Mouse (Mus musculus): Measurements from ENCODE around the gene Defb25. TPM values are rescaled to one million over a fixed set of nuclear protein-coding genes. Genes with fewer than 3 reads are reported as not detected.

Defb25 gene
- total RNA-seq, 2 experiments from 2014 or later = not detected

DNA sequence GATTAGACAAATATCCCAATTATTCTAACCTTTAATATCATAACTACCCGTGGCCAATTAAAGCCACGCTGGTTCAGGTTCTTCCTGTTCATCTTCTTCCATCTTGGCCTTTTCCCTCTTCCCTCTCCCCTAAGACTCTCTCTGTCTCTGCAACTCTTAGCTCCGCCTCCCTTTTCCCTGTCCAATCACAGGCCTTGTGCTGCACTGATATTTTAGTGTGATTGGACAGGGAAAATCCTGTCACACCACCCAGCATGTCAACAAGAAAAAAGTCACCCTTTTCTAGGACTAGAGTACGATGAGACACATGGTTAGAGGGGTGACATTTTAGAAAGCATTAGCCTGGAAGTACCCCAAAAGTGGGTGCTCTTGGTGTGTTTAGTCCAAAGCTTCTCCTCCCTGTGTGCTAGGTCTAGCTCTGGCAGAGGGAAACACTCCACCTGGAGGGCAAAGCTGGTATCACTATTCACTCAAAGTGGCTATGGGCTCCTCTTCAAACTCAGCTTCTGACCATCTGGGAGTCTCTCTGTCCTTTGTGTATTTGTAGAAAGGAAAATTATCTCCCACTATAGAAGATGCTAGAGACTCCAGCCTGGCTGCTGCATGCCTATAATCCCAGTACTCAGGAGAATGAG, 35.8 kb downstream of the Defb25 start:
- no peak for ATAC-seq (replicated peaks; ENCODE audit: low FRiP score, poor library complexity, severe bottlenecking)

DNA sequence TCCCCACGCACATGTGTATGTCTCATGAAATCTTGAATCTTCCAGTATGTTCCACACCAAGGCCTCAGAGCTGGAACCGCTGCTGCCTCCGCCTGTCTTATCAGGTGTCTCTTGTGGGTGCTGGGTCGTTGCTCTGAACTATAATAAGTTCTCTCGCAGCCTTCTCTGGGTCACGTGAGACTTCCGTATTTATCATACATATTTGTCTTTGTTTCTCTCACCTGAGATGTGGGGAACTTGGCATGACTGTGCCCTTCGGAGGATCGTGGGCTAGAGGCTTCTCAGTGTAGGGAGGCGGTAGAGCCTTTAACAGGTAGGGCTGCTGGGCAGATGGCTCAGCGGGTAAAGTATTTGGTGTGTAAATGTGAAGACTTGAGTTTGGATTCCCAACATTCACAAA, 42.2 kb downstream of the Defb25 start:
- no peak for ATAC-seq (replicated peaks; ENCODE audit: low FRiP score, poor library complexity, severe bottlenecking)

DNA sequence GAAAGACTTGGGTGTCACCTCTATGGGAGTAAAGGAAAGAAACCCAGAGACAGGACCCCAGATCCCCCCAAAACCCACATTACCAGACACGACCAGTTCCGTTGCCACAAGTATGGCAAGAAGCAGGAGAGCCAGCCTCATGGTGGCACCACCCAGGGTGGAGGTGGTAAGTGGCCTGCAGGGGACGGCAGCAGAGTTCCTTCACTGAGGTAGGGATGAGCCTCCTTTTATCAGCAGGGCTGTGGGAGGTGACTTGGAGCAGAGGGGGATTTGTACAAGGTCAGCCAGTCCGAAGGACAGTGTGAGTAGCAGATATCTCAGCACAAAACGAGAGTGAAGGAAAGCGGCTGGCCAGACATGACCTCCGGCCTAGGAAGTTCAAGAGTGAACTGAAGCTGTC, 42.7 kb downstream of the Defb25 start, which contains the start of gene Defb19:
Gene Defb19, minus strand, starts transcription at position 206 of the 400 bp plus-strand sequence.
- ATAC-seq (replicated peaks; ENCODE audit: low FRiP score, poor library complexity, severe bottlenecking) = no peak

DNA sequence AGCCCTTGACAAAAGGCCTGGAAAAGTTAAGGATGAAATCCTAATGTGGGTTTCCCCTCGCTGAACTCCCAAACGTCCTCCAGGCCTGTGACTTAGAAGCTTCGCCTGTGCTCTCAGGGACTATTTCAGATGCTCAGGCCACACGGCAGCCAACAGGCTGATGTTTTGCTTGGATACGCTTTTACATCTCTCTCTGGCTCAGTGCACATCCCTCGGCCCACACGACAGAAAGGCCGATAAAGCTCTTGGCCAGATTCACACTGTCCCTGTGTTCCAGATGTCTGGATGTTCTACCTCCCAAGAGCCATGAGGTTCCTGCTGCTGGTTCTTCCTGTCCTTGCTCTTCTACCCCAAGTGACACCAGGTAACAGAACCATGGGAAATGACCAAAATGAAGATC, 49.4 kb downstream of the Defb25 start:
- ATAC-seq (replicated peaks; ENCODE audit: low FRiP score, poor library complexity, severe bottlenecking) = no peak

Other genes with a start within 250 kb of the Defb25 start
- gene Nrsn2, start 246.4 kb downstream of the Defb25 start, total RNA-seq (2015; ENCODE audit: low replicate concordance) = not detected in 2 replicates
- not detected in 2 replicates for gene Nrsn2, start 246.4 kb downstream of the Defb25 start, total RNA-seq (2017; ENCODE audit: low replicate concordance)
- 2.3 and 2.5 TPM in 2 replicates for gene Sox12, start 225.0 kb downstream of the Defb25 start, total RNA-seq (2015; ENCODE audit: low replicate concordance)
- gene Sox12, start 225.0 kb downstream of the Defb25 start, total RNA-seq (2017; ENCODE audit: low replicate concordance) = 0.42 and 1.2 TPM in 2 replicates
- gene Zcchc3, start 208.0 kb downstream of the Defb25 start, total RNA-seq (2015; ENCODE audit: low replicate concordance) = 0.58 and 2.3 TPM in 2 replicates
- 0.84 and 1.2 TPM in 2 replicates for gene Zcchc3, start 208.0 kb downstream of the Defb25 start, total RNA-seq (2017; ENCODE audit: low replicate concordance)
- not detected in 2 replicates for gene 6820408C15Rik, start 207.5 kb downstream of the Defb25 start, total RNA-seq (2015; ENCODE audit: low replicate concordance)
- not detected in 2 replicates for gene 6820408C15Rik, start 207.5 kb downstream of the Defb25 start, total RNA-seq (2017; ENCODE audit: low replicate concordance)
- gene Defb23, start 158.4 kb downstream of the Defb25 start, total RNA-seq (2015; ENCODE audit: low replicate concordance) = not detected in 2 replicates
- gene Defb23, start 158.4 kb downstream of the Defb25 start, total RNA-seq (2017; ENCODE audit: low replicate concordance) = not detected in 2 replicates
- not detected in 2 replicates for gene Defb20, start 146.0 kb downstream of the Defb25 start, total RNA-seq (2015; ENCODE audit: low replicate concordance)
- not detected in 2 replicates for gene Defb20, start 146.0 kb downstream of the Defb25 start, total RNA-seq (2017; ENCODE audit: low replicate concordance)
- not detected in 2 replicates for gene Defb22, start 132.9 kb downstream of the Defb25 start, total RNA-seq (2015; ENCODE audit: low replicate concordance)
- not detected in 2 replicates for gene Defb22, start 132.9 kb downstream of the Defb25 start, total RNA-seq (2017; ENCODE audit: low replicate concordance)
- gene Defb26, start 111.4 kb downstream of the Defb25 start, total RNA-seq (2015; ENCODE audit: low replicate concordance) = not detected in 2 replicates
- not detected in 2 replicates for gene Defb26, start 111.4 kb downstream of the Defb25 start, total RNA-seq (2017; ENCODE audit: low replicate concordance)
- not detected in 2 replicates for gene Defb28, start 104.8 kb downstream of the Defb25 start, total RNA-seq (2015; ENCODE audit: low replicate concordance)
- not detected in 2 replicates for gene Defb28, start 104.8 kb downstream of the Defb25 start, total RNA-seq (2017; ENCODE audit: low replicate concordance)
- not detected in 2 replicates for gene Defb29, start 83.0 kb downstream of the Defb25 start, total RNA-seq (2015; ENCODE audit: low replicate concordance)
- not detected in 2 replicates for gene Defb29, start 83.0 kb downstream of the Defb25 start, total RNA-seq (2017; ENCODE audit: low replicate concordance)
- gene Gm17416, start 53.7 kb downstream of the Defb25 start, total RNA-seq (2015; ENCODE audit: low replicate concordance) = not detected in 2 replicates
- gene Gm17416, start 53.7 kb downstream of the Defb25 start, total RNA-seq (2017; ENCODE audit: low replicate concordance) = not detected in 2 replicates
- not detected in 2 replicates for gene Defb21, start 50.3 kb downstream of the Defb25 start, total RNA-seq (2015; ENCODE audit: low replicate concordance)
- gene Defb21, start 50.3 kb downstream of the Defb25 start, total RNA-seq (2017; ENCODE audit: low replicate concordance) = not detected in 2 replicates
- gene Defb19, start 42.7 kb downstream of the Defb25 start, total RNA-seq (2015; ENCODE audit: low replicate concordance) = not detected in 2 replicates
- gene Defb19, start 42.7 kb downstream of the Defb25 start, total RNA-seq (2017; ENCODE audit: low replicate concordance) = not detected in 2 replicates
- not detected in 2 replicates for gene Defb45, start 23.7 kb downstream of the Defb25 start, total RNA-seq (2015; ENCODE audit: low replicate concordance)
- not detected in 2 replicates for gene Defb45, start 23.7 kb downstream of the Defb25 start, total RNA-seq (2017; ENCODE audit: low replicate concordance)
- not detected in 2 replicates for gene Defb36, start 18.7 kb downstream of the Defb25 start, total RNA-seq (2015; ENCODE audit: low replicate concordance)
- gene Defb36, start 18.7 kb downstream of the Defb25 start, total RNA-seq (2017; ENCODE audit: low replicate concordance) = not detected in 2 replicates
- 0.77 TPM in 1 of 2 replicates, not detected in the other for gene Rem1, start 3.9 kb upstream of the Defb25 start, total RNA-seq (2015; ENCODE audit: low replicate concordance)
- 0.60 TPM in 1 of 2 replicates, not detected in the other for gene Rem1, start 3.9 kb upstream of the Defb25 start, total RNA-seq (2017; ENCODE audit: low replicate concordance)
- 32.9 and 37.4 TPM in 2 replicates for gene H13, start 46.4 kb upstream of the Defb25 start, total RNA-seq (2015; ENCODE audit: low replicate concordance)
- gene H13, start 46.4 kb upstream of the Defb25 start, total RNA-seq (2017; ENCODE audit: low replicate concordance) = 13.8 and 20.8 TPM in 2 replicates
- 2.3 TPM in 1 of 2 replicates, not detected in the other for gene Mcts2, start 64.0 kb upstream of the Defb25 start, total RNA-seq (2015; ENCODE audit: low replicate concordance)
- 1.4 and 3.2 TPM in 2 replicates for gene Mcts2, start 64.0 kb upstream of the Defb25 start, total RNA-seq (2017; ENCODE audit: low replicate concordance)
- gene Id1, start 113.2 kb upstream of the Defb25 start, total RNA-seq (2015; ENCODE audit: low replicate concordance) = 3.6 TPM in 1 of 2 replicates, not detected in the other
- gene Id1, start 113.2 kb upstream of the Defb25 start, total RNA-seq (2017; ENCODE audit: low replicate concordance) = 3.7 and 4.5 TPM in 2 replicates
- not detected in 2 replicates for gene Cox4i2, start 131.1 kb upstream of the Defb25 start, total RNA-seq (2015; ENCODE audit: low replicate concordance)
- gene Cox4i2, start 131.1 kb upstream of the Defb25 start, total RNA-seq (2017; ENCODE audit: low replicate concordance) = not detected in 2 replicates
- gene Bcl2l1, start 208.7 kb upstream of the Defb25 start, total RNA-seq (2015; ENCODE audit: low replicate concordance) = 543 and 572 TPM in 2 replicates
- 807 and 937 TPM in 2 replicates for gene Bcl2l1, start 208.7 kb upstream of the Defb25 start, total RNA-seq (2017; ENCODE audit: low replicate concordance)
- 39.8 and 43.9 TPM in 2 replicates for gene Tpx2, start 224.9 kb upstream of the Defb25 start, total RNA-seq (2015; ENCODE audit: low replicate concordance)
- gene Tpx2, start 224.9 kb upstream of the Defb25 start, total RNA-seq (2017; ENCODE audit: low replicate concordance) = 53.4 and 65.9 TPM in 2 replicates

Measured in erythroblast, adult 5-6 weeks (primary cell).